Mouse (Mus musculus) liver, adult 2 months (tissue): Measurements from ENCODE around the gene Tbc1d22a. TPM values are rescaled to one million over a fixed set of nuclear protein-coding genes. Genes with fewer than 3 reads are reported as not detected.

ENCODE experiments used
- DNase-seq: peaks from one replicate; pipeline ENCODE4 v3.0.0-alpha.2; 2011; ENCODE audit warnings: low read depth, low spot score; ENCODE audit errors: extremely low read depth
- H3K27ac ChIP-seq: fragments of 200-500 bp; replicated peaks from 2 replicates; pipeline ENCODE4 v1.5.1; 2012; ENCODE audit warnings: low read depth, mild to moderate bottlenecking, control low read depth, inconsistent platforms, low read length; ENCODE audit not compliant: insufficient read depth
- H3K27me3 ChIP-seq: fragments of 200-500 bp; 2 replicates; pipeline ENCODE4 v1.6.1; 2012; ENCODE audit warnings: mild to moderate bottlenecking, moderate library complexity, low read length, inconsistent platforms; ENCODE audit not compliant: control insufficient read depth, insufficient read depth
- H3K36me3 ChIP-seq: fragments of 200-500 bp; 2 replicates; pipeline ENCODE4 v1.6.1; 2012; ENCODE audit warnings: low read length, inconsistent platforms; ENCODE audit not compliant: control insufficient read depth, insufficient read depth
- H3K4me1 ChIP-seq: fragments of 200-500 bp; 2 replicates; pipeline ENCODE4 v1.6.1; 2011; ENCODE audit warnings: low read length; ENCODE audit not compliant: control insufficient read depth, insufficient read depth
- H3K4me3 ChIP-seq: fragments of 200-500 bp; 2 replicates; pipeline ENCODE4 v1.5.1; 2011; ENCODE audit warnings: low read depth, mild to moderate bottlenecking, control low read depth, low read length, moderate library complexity; ENCODE audit not compliant: insufficient read depth
- H3K79me2 ChIP-seq: fragments of 200-500 bp; 2 replicates; pipeline ENCODE4 v1.6.1; 2012; ENCODE audit warnings: inconsistent platforms, mild to moderate bottlenecking, low read length, moderate library complexity; ENCODE audit not compliant: control insufficient read depth, insufficient read depth
- H3K9ac ChIP-seq: fragments of 200-500 bp; 2 replicates; pipeline ENCODE4 v1.6.1; 2012; ENCODE audit warnings: low read depth, mild to moderate bottlenecking, control low read depth, inconsistent platforms, low read length
- CTCF ChIP-seq: fragments of 200-500 bp; IDR thresholded peaks from 2 replicates; pipeline ENCODE4 v1.5.1; 2011; ENCODE audit warnings: low read depth, low read length, control low read depth
- POLR2A ChIP-seq: fragments of 200-500 bp; IDR thresholded peaks from 2 replicates; pipeline ENCODE4 v1.6.1; 2011; ENCODE audit warnings: low read length, control low read depth; ENCODE audit not compliant: insufficient read depth; ENCODE audit errors: extremely low read depth
- WGBS: fragments of 180-500 bp; shearing (Covaris S2); methylation state at CpG from one replicate; pipeline ENCODE4 v1.1.7; 2018; 5-methylcytosine and 5-hydroxymethylcytosine counted together
- polyA plus RNA-seq: library from polyadenylated mRNA; depleted of rRNA; stranded (reverse); fragments of >200 nt; gene quantifications from 2 replicates; pipeline ENCODE4 v1.2.3, GENCODE M21; 2012
- total RNA-seq: library from RNA; depleted of rRNA; stranded (reverse); fragments of >200 nt; gene quantifications from 2 replicates; pipeline ENCODE4 v1.2.3, GENCODE M21; 2014

Tbc1d22a gene
- total and polyA plus RNA-seq, 2 experiments = 9.6 to 14.3 TPM

- 81% methylated on average over 15 of the region's 15 CpGs for WGBS
- H3K4me1 ChIP-seq = peaks cover 5% of the 10 kb centered on the region; the same call in 1 of the 2 replicates
- no peaks in the 10 kb centered on the region for H3K36me3 ChIP-seq
- no peak overlapping the region for H3K9ac ChIP-seq
- no peak for DNase-seq
- H3K4me3 ChIP-seq = no peak overlapping the region
- no peak for TF ChIP-seq POLR2A
- TF ChIP-seq CTCF = no peak
- peaks cover 6% of the 10 kb centered on the region; the same call in 1 of the 2 replicates for H3K79me2 ChIP-seq
- H3K27ac ChIP-seq = no peak overlapping the region
- H3K27me3 ChIP-seq = no peaks in the 10 kb centered on the region
Measured at GRCm38 (mm10) chr15:86277428-86277827, 63.2 kb downstream of the Tbc1d22a start.

GRCm38 (mm10) chr15:86279059-86279974 lies 65.1 kb downstream of the Tbc1d22a start:
- no peak for DNase-seq
- TF ChIP-seq POLR2A (no peak), CTCF (no peak)
- no peaks in the 10 kb centered on the region for H3K27me3 ChIP-seq
- peaks cover 5% of the 10 kb centered on the region; the same call in 1 of the 2 replicates for H3K4me1 ChIP-seq
- 92% methylated on average over 14 of the region's 14 CpGs for WGBS
- H3K4me3 ChIP-seq = no peak overlapping the region
- H3K36me3 ChIP-seq = no peaks in the 10 kb centered on the region
- H3K79me2 ChIP-seq = peaks cover 6% of the 10 kb centered on the region; the same call in 1 of the 2 replicates
- no peak overlapping the region for H3K9ac ChIP-seq
- no peak overlapping the region for H3K27ac ChIP-seq

- TF ChIP-seq CTCF (no peak), POLR2A (no peak)
- Histone ChIP-seq H3K36me3 (no peaks in the 10 kb centered on the region), H3K27me3 (no peaks in the 10 kb centered on the region), H3K4me1 (peaks cover 5% of the 10 kb centered on the region; the same call in 1 of the 2 replicates), H3K9ac (no peak overlapping the region), H3K27ac (no peak overlapping the region), H3K4me3 (no peak overlapping the region), H3K79me2 (peaks cover 6% of the 10 kb centered on the region; the same call in 1 of the 2 replicates)
- WGBS = 73% methylated on average over 4 of the region's 4 CpGs
- DNase-seq = no peak
Measured at GRCm38 (mm10) chr15:86280137-86280536, 65.9 kb downstream of the Tbc1d22a start.

GRCm38 (mm10) chr15:86283238-86283637 lies 69.0 kb downstream of the Tbc1d22a start:
- TF ChIP-seq POLR2A (no peak), CTCF (no peak)
- Histone ChIP-seq H3K27ac (no peak overlapping the region), H3K9ac (no peak overlapping the region), H3K4me1 (no peaks in the 10 kb centered on the region), H3K27me3 (no peaks in the 10 kb centered on the region), H3K4me3 (no peak overlapping the region), H3K36me3 (no peaks in the 10 kb centered on the region), H3K79me2 (no peaks in the 10 kb centered on the region; the same call in 1 of the 2 replicates)
- DNase-seq = no peak
- 94% methylated on average over 1 of the region's 1 CpGs for WGBS

- no peak for TF ChIP-seq POLR2A
- no peak for TF ChIP-seq CTCF
- WGBS = 84% methylated on average over 2 of the region's 2 CpGs
Measured at GRCm38 (mm10) chr15:86285296-86285695, 71.0 kb downstream of the Tbc1d22a start.

More at GRCm38 (mm10) chr15:86285296-86285695, 71.0 kb downstream of the Tbc1d22a start:
- no peak overlapping the region for H3K4me3 ChIP-seq
- no peak overlapping the region for H3K27ac ChIP-seq
- no peaks in the 10 kb centered on the region for H3K36me3 ChIP-seq
- H3K9ac ChIP-seq = no peak overlapping the region
- H3K27me3 ChIP-seq = no peaks in the 10 kb centered on the region
- no peaks in the 10 kb centered on the region for H3K4me1 ChIP-seq
- no peaks in the 10 kb centered on the region; the same call in 1 of the 2 replicates for H3K79me2 ChIP-seq
- no peak for DNase-seq
